Mouse (Mus musculus): Measurements from ENCODE around the gene 4933414I15Rik. TPM values are rescaled to one million over a fixed set of nuclear protein-coding genes. Genes with fewer than 3 reads are reported as not detected.

The 4933414I15Rik gene
- polyA plus RNA-seq (2015; fragmentation: Nextera tagmentation; extraction: Ambion mirVana): not detected in 2 replicates

GRCm38 (mm10) chr11:50943506-50943905, at the start of gene 4933414I15Rik:
TSS of gene 4933414I15Rik (minus strand) at chr11:50943765.
- Histone ChIP-seq H3K27me3 (replicated peaks) (no peaks in the 10 kb centered on the region), H3K4me3 (replicated peaks) (no peak within 1 kb of the TSS), H3K9ac (no peak within 1 kb of the TSS), H3K9me3 (no peaks in the 10 kb centered on the region), H3K4me1 (replicated peaks) (no peaks in the 10 kb centered on the region), H3K36me3 (no peaks in the 10 kb centered on the region), H3K27ac (no peak within 1 kb of the TSS), H3K4me2 (replicated peaks) (no peak within 1 kb of the TSS)
- 74% methylated on average over 14 of the region's 14 CpGs for WGBS
- no peak for ATAC-seq

GRCm38 (mm10) chr11:50981667-50982066, 38.1 kb upstream of the 4933414I15Rik start, which contains the start of gene Olfr1377:
TSS of gene Olfr1377 (plus strand) at chr11:50981967.
- Histone ChIP-seq H3K4me3 (replicated peaks) (no peak within 1 kb of the TSS), H3K27ac (no peak within 1 kb of the TSS), H3K9me3 (no peaks in the 10 kb centered on the region), H3K4me2 (replicated peaks) (no peak within 1 kb of the TSS), H3K36me3 (no peaks in the 10 kb centered on the region), H3K4me1 (replicated peaks) (no peaks in the 10 kb centered on the region), H3K27me3 (replicated peaks) (no peaks in the 10 kb centered on the region), H3K9ac (no peak within 1 kb of the TSS)
- no peak for ATAC-seq
- 67% methylated on average over 5 of the region's 5 CpGs for WGBS

GRCm38 (mm10) chr11:50977216-50977615, 33.7 kb upstream of the 4933414I15Rik start:
- no peak overlapping the region for H3K27ac ChIP-seq
- no peak overlapping the region for H3K4me2 ChIP-seq (replicated peaks)
- H3K36me3 ChIP-seq: no peaks in the 10 kb centered on the region
- no peaks in the 10 kb centered on the region for H3K9me3 ChIP-seq
- no peak for ATAC-seq
- 70% methylated on average over 4 of the region's 4 CpGs for WGBS
- no peaks in the 10 kb centered on the region for H3K4me1 ChIP-seq (replicated peaks)
- H3K27me3 ChIP-seq (replicated peaks): no peaks in the 10 kb centered on the region
- H3K4me3 ChIP-seq (replicated peaks): no peak overlapping the region
- H3K9ac ChIP-seq: no peak overlapping the region

- Histone ChIP-seq H3K4me3 (replicated peaks) (no peak within 1 kb of the TSS), H3K4me2 (replicated peaks) (no peak within 1 kb of the TSS), H3K4me1 (replicated peaks) (no peaks in the 10 kb centered on the region), H3K27me3 (replicated peaks) (no peaks in the 10 kb centered on the region), H3K27ac (no peak within 1 kb of the TSS), H3K36me3 (no peaks in the 10 kb centered on the region), H3K9ac (no peak within 1 kb of the TSS), H3K9me3 (no peaks in the 10 kb centered on the region)
- WGBS: 82% methylated on average over 11 of the region's 11 CpGs
- ATAC-seq: no peak
Measured at GRCm38 (mm10) chr11:50966230-50966629, 22.7 kb upstream of the 4933414I15Rik start, which contains the start of gene Olfr1378. TSS of gene Olfr1378 (plus strand) at chr11:50966530.

GRCm38 (mm10) chr11:50964886-50965285, 21.3 kb upstream of the 4933414I15Rik start:
- no peak overlapping the region for H3K4me3 ChIP-seq (replicated peaks)
- no peak for ATAC-seq
- H3K27me3 ChIP-seq (replicated peaks): no peaks in the 10 kb centered on the region
- no peaks in the 10 kb centered on the region for H3K36me3 ChIP-seq
- no peak overlapping the region for H3K4me2 ChIP-seq (replicated peaks)
- no peaks in the 10 kb centered on the region for H3K9me3 ChIP-seq
- H3K4me1 ChIP-seq (replicated peaks): no peaks in the 10 kb centered on the region
- H3K9ac ChIP-seq: no peak overlapping the region
- 84% methylated on average over 2 of the region's 2 CpGs for whole genome bisulfite sequencing
- no peak overlapping the region for H3K27ac ChIP-seq

GRCm38 (mm10) chr11:50953665-50954064, 10.1 kb upstream of the 4933414I15Rik start, which contains the start of gene Prop1:
TSS of gene Prop1 (minus strand) at chr11:50953765.
- no peaks in the 10 kb centered on the region for H3K4me1 ChIP-seq (replicated peaks)
- H3K9ac ChIP-seq: no peak within 1 kb of the TSS
- H3K27ac ChIP-seq: no peak within 1 kb of the TSS
- H3K27me3 ChIP-seq (replicated peaks): no peaks in the 10 kb centered on the region
- 65% methylated on average over 6 of the region's 6 CpGs for WGBS
- no peak for ATAC-seq
- H3K4me3 ChIP-seq (replicated peaks): no peak within 1 kb of the TSS
- H3K4me2 ChIP-seq (replicated peaks): no peak within 1 kb of the TSS
- H3K9me3 ChIP-seq: no peaks in the 10 kb centered on the region
- H3K36me3 ChIP-seq: no peaks in the 10 kb centered on the region

GRCm38 (mm10) chr11:50952290-50952689, 8.7 kb upstream of the 4933414I15Rik start:
- H3K4me1 ChIP-seq (replicated peaks): no peaks in the 10 kb centered on the region
- no peaks in the 10 kb centered on the region for H3K27me3 ChIP-seq (replicated peaks)
- WGBS: 61% methylated on average over 14 of the region's 14 CpGs
- no peak for ATAC-seq
- H3K9ac ChIP-seq: no peak overlapping the region
- H3K9me3 ChIP-seq: no peaks in the 10 kb centered on the region
- H3K4me3 ChIP-seq (replicated peaks): no peak overlapping the region
- no peak overlapping the region for H3K27ac ChIP-seq
- no peak overlapping the region for H3K4me2 ChIP-seq (replicated peaks)
- no peaks in the 10 kb centered on the region for H3K36me3 ChIP-seq

GRCm38 (mm10) chr11:50942386-50942785, 1.2 kb downstream of the 4933414I15Rik start:
- Histone ChIP-seq H3K27ac (no peak overlapping the region), H3K4me1 (replicated peaks) (no peaks in the 10 kb centered on the region), H3K4me3 (replicated peaks) (no peak overlapping the region), H3K9ac (no peak overlapping the region), H3K9me3 (no peaks in the 10 kb centered on the region), H3K27me3 (replicated peaks) (no peaks in the 10 kb centered on the region), H3K4me2 (replicated peaks) (no peak overlapping the region), H3K36me3 (no peaks in the 10 kb centered on the region)
- WGBS: 61% methylated on average over 12 of the region's 12 CpGs
- no peak for ATAC-seq

GRCm38 (mm10) chr11:50939621-50940366, 3.8 kb downstream of the 4933414I15Rik start:
- H3K27ac ChIP-seq: no peak overlapping the region
- no peaks in the 10 kb centered on the region for H3K4me1 ChIP-seq (replicated peaks)
- no peak overlapping the region for H3K4me2 ChIP-seq (replicated peaks)
- H3K27me3 ChIP-seq (replicated peaks): no peaks in the 10 kb centered on the region
- no peaks in the 10 kb centered on the region for H3K9me3 ChIP-seq
- WGBS: 33% methylated on average over 14 of the region's 14 CpGs
- no peak overlapping the region for H3K9ac ChIP-seq
- no peaks in the 10 kb centered on the region for H3K36me3 ChIP-seq
- no peak overlapping the region for H3K4me3 ChIP-seq (replicated peaks)
- peak; percentile 43; the same call in 1 of the 2 replicates for ATAC-seq

GRCm38 (mm10) chr11:50938435-50938834, 5.1 kb downstream of the 4933414I15Rik start:
- ATAC-seq: no peak
- Histone ChIP-seq H3K4me2 (replicated peaks) (no peak overlapping the region), H3K36me3 (no peaks in the 10 kb centered on the region), H3K9me3 (no peaks in the 10 kb centered on the region), H3K9ac (no peak overlapping the region), H3K27me3 (replicated peaks) (no peaks in the 10 kb centered on the region), H3K4me1 (replicated peaks) (no peaks in the 10 kb centered on the region), H3K4me3 (replicated peaks) (no peak overlapping the region), H3K27ac (no peak overlapping the region)
- WGBS: 76% methylated on average over 8 of the region's 8 CpGs

GRCm38 (mm10) chr11:50932040-50932439, 11.5 kb downstream of the 4933414I15Rik start:
- no peaks in the 10 kb centered on the region for H3K4me1 ChIP-seq (replicated peaks)
- H3K9ac ChIP-seq: no peak overlapping the region
- H3K4me2 ChIP-seq (replicated peaks): 0 out of 2 replicates have a peak overlapping the region, but pooled peaks have one; percentile 94
- no peak overlapping the region for H3K27ac ChIP-seq
- 0 out of 2 replicates have a peak, but pooled peaks have one; percentile 31 for ATAC-seq
- no peak overlapping the region for H3K4me3 ChIP-seq (replicated peaks)
- H3K27me3 ChIP-seq (replicated peaks): no peaks in the 10 kb centered on the region; the same call in 1 of the 2 replicates
- no peaks in the 10 kb centered on the region for H3K36me3 ChIP-seq
- H3K9me3 ChIP-seq: no peaks in the 10 kb centered on the region
- WGBS: 86% methylated on average over 1 of the region's 1 CpGs

GRCm38 (mm10) chr11:50931451-50931866, 12.1 kb downstream of the 4933414I15Rik start, which contains the start of gene Zfp354b:
TSS of gene Zfp354b (minus strand) at chr11:50931633.
- H3K9ac ChIP-seq: peak within 1 kb of the TSS; percentile 70
- H3K27me3 ChIP-seq (replicated peaks): no peaks in the 10 kb centered on the region; the same call in 1 of the 2 replicates
- no peaks in the 10 kb centered on the region for H3K36me3 ChIP-seq
- no peaks in the 10 kb centered on the region for H3K9me3 ChIP-seq
- under 1% methylated on average over 18 of the region's 18 CpGs for WGBS
- H3K4me1 ChIP-seq (replicated peaks): no peaks in the 10 kb centered on the region
- peak; percentile 96 for ATAC-seq
- peak within 1 kb of the TSS; percentile 94 for H3K4me2 ChIP-seq (replicated peaks)
- H3K4me3 ChIP-seq (replicated peaks): peak within 1 kb of the TSS; percentile 71
- H3K27ac ChIP-seq: 0 out of 2 replicates have a peak within 1 kb of the TSS, but pooled peaks have one; percentile 17
